ENCODE assay signal across 8 mouse cellular contexts in genomic region chr19:24017427-24017826, GRCm38 (mm10). TPM values are rescaled to one million over a fixed set of nuclear protein-coding genes. Genes with fewer than 3 reads are reported as not detected.
DNase-seq lines count a peak whose midpoint lies in the region; ATAC-seq lines count a peak whose summit lies in the region.

No protein-coding gene starts in this region.

- H3K4me1 ChIP-seq in forebrain, embryonic 10.5 days: peaks cover 25% of the 10 kb centered on the region
- H3K4me1 ChIP-seq in forebrain, embryonic 11.5 days (replicated peaks; ENCODE audit: control insufficient read depth, insufficient read depth, low read length): peaks cover 13% of the 10 kb centered on the region
- no peaks in the 10 kb centered on the region for H3K4me1 ChIP-seq in hindbrain, embryonic 11.5 days (replicated peaks; ENCODE audit: control insufficient read depth, insufficient read depth, low read length)
- peaks cover 15% of the 10 kb centered on the region for H3K4me1 ChIP-seq in lung, embryonic 15.5 days

- H3K27ac ChIP-seq in forebrain, embryonic 10.5 days: peak overlapping the region; percentile 90
- no peak overlapping the region; the same call in 1 of the 2 replicates for H3K27ac ChIP-seq in forebrain, embryonic 11.5 days (ENCODE audit: low read depth, low read length)
- peak overlapping the region; percentile 51; the same call in 1 of the 2 replicates for H3K27ac ChIP-seq in hindbrain, embryonic 11.5 days (ENCODE audit: low read depth, low read length)
- peak overlapping the region; percentile 61 for H3K27ac ChIP-seq in lung, embryonic 15.5 days

- no peaks in the 10 kb centered on the region for H3K27me3 ChIP-seq in forebrain, embryonic 10.5 days (ENCODE audit: poor library complexity, severe bottlenecking)
- no peaks in the 10 kb centered on the region for H3K27me3 ChIP-seq in forebrain, embryonic 11.5 days (ENCODE audit: control insufficient read depth, insufficient read depth, low read length)
- H3K27me3 ChIP-seq in hindbrain, embryonic 11.5 days (ENCODE audit: control insufficient read depth, insufficient read depth, low read length): no peaks in the 10 kb centered on the region
- no peaks in the 10 kb centered on the region for H3K27me3 ChIP-seq in lung, embryonic 15.5 days

- H3K4me3 ChIP-seq in forebrain, embryonic 10.5 days: no peak overlapping the region
- H3K4me3 ChIP-seq in forebrain, embryonic 11.5 days (ENCODE audit: low read depth, low read length): no peak overlapping the region
- no peak overlapping the region for H3K4me3 ChIP-seq in hindbrain, embryonic 11.5 days (ENCODE audit: low read depth, low read length)
- no peak overlapping the region for H3K4me3 ChIP-seq in lung, embryonic 15.5 days

- H3K9ac ChIP-seq in forebrain, embryonic 11.5 days (ENCODE audit: low read length): no peak overlapping the region
- H3K9ac ChIP-seq in hindbrain, embryonic 11.5 days (ENCODE audit: low read depth, low read length): no peak overlapping the region
- H3K9ac ChIP-seq in lung, embryonic 15.5 days: no peak overlapping the region

- 18% methylated on average over 1 of the region's 1 CpGs for WGBS in forebrain, embryonic 10.5 days
- 13% methylated on average over 1 of the region's 1 CpGs for WGBS in forebrain, embryonic 11.5 days
- WGBS in hindbrain, embryonic 11.5 days: 14% methylated on average over 1 of the region's 1 CpGs
- 0% methylated on average over 1 of the region's 1 CpGs for WGBS in lung, embryonic 15.5 days

- no peak overlapping the region for H3K4me2 ChIP-seq in forebrain, embryonic 11.5 days (ENCODE audit: low read depth, low read length, severe bottlenecking)
- H3K4me2 ChIP-seq in hindbrain, embryonic 11.5 days (replicated peaks; ENCODE audit: low read depth, low read length): no peak overlapping the region
- no peak overlapping the region for H3K4me2 ChIP-seq in lung, embryonic 15.5 days

- H3K9me3 ChIP-seq in forebrain, embryonic 10.5 days: peaks cover 2% of the 10 kb centered on the region; the same call in 1 of the 2 replicates
- H3K9me3 ChIP-seq in forebrain, embryonic 11.5 days (ENCODE audit: control insufficient read depth, low read length): no peaks in the 10 kb centered on the region
- no peaks in the 10 kb centered on the region for H3K9me3 ChIP-seq in hindbrain, embryonic 11.5 days (ENCODE audit: control insufficient read depth, low read length)
- no peaks in the 10 kb centered on the region for H3K9me3 ChIP-seq in lung, embryonic 15.5 days

- no peaks in the 10 kb centered on the region for H3K36me3 ChIP-seq in forebrain, embryonic 10.5 days (replicated peaks)
- H3K36me3 ChIP-seq in forebrain, embryonic 11.5 days (ENCODE audit: control insufficient read depth, insufficient read depth, low read length): no peaks in the 10 kb centered on the region
- no peaks in the 10 kb centered on the region for H3K36me3 ChIP-seq in hindbrain, embryonic 11.5 days (ENCODE audit: control insufficient read depth, insufficient read depth, low read length)
- no peaks in the 10 kb centered on the region for H3K36me3 ChIP-seq in lung, embryonic 15.5 days

- ATAC-seq in forebrain, embryonic 11.5 days (replicated peaks; ENCODE audit: low FRiP score): no peak
- ATAC-seq in hindbrain, embryonic 11.5 days (ENCODE audit: low FRiP score): 0 out of 2 replicates have a peak, but pooled peaks have one; percentile 17
- no peak; the same call in 1 of the 2 replicates for ATAC-seq in lung, embryonic 15.5 days (ENCODE audit: borderline replicate concordance, extremely low read depth, low FRiP score, low TSS enrichment)
- ATAC-seq in granulocyte monocyte progenitor cell, adult 5-6 weeks (replicated peaks; ENCODE audit: poor library complexity, severe bottlenecking): no peak
- ATAC-seq in CD4-positive, CD25-positive, alpha-beta regulatory T cell, adult 4 months: no peak

- no peak for DNase-seq in forebrain, embryonic 10.5 days (ENCODE audit: extremely low spot score, low spot score)
- DNase-seq in forebrain, embryonic 11.5 days (ENCODE audit: low spot score): no peak
- DNase-seq in embryo, embryonic 10.5 days (ENCODE audit: low spot score): peak; percentile 71
- DNase-seq in hindbrain, embryonic 11.5 days (ENCODE audit: low spot score): peak; percentile 54
- DNase-seq in right cerebral cortex, postnatal 10 days (ENCODE audit: low spot score in 2 of 2): no peak

RNA-seq across cellular contexts. Expression of gene Fam189a2, which starts 13.4 kb away (rescaled TPM):
- polyA plus RNA-seq in forebrain, embryonic 10.5 days (2016; fragmentation: Nextera tagmentation; extraction: Ambion mirVana): 0.38 and 0.52 TPM in 2 replicates
- polyA plus RNA-seq in forebrain, embryonic 11.5 days (2014; fragmentation: Nextera tagmentation; extraction: Ambion mirVana): 0.44 and 0.68 TPM in 2 replicates
- 0.77 and 1.7 TPM in 2 replicates for polyA plus RNA-seq in hindbrain, embryonic 11.5 days (2014; fragmentation: Nextera tagmentation; extraction: Ambion mirVana)
- 1.4 and 1.5 TPM in 2 replicates for polyA plus RNA-seq in lung, embryonic 15.5 days (2015; fragmentation: Nextera tagmentation; extraction: Ambion mirVana)
- total RNA-seq in granulocyte monocyte progenitor cell, adult 5-6 weeks (2014; fragmentation: Nextera tagmentation): not detected in 2 replicates
- total RNA-seq in granulocyte monocyte progenitor cell, adult 5-6 weeks (2017): not detected in 2 replicates
- polyA plus RNA-seq in CD4-positive, CD25-positive, alpha-beta regulatory T cell, adult 4 months (2017; shearing (Covaris generic)): not detected

Comparison
In these comparisons a context has a peak if more than half of its experiments do, and no peak if none do; other contexts are left out.
1. DNase-seq: peak in embryo, embryonic 10.5 days (single experiment) and hindbrain, embryonic 11.5 days (single experiment); none in forebrain, embryonic 10.5 days (single experiment), forebrain, embryonic 11.5 days (single experiment) and right cerebral cortex, postnatal 10 days (0 of 2).